Mouse (Mus musculus) limb, embryonic 11.5 days (tissue): Measurements from ENCODE around the gene Pga5. TPM values are rescaled to one million over a fixed set of nuclear protein-coding genes. Genes with fewer than 3 reads are reported as not detected.

ENCODE experiments used
- ATAC-seq: fragments of 200-750 bp; cut with Nextera tagmentation; 2 replicates; pipeline ENCODE4 v1.8.0; 2017; ENCODE audit warnings: low read depth; ENCODE audit not compliant: insufficient number of reproducible peaks, low FRiP score, low TSS enrichment
- DNase-seq: peaks from one replicate; pipeline ENCODE4 v3.0.0-alpha.2; 2015; ENCODE audit warnings: low spot score
- H3K27ac ChIP-seq: fragments of 300-500 bp; sonication (generic); replicated peaks from 2 replicates; pipeline ENCODE4 v1.5.1; 2014; ENCODE audit warnings: low read depth, mild to moderate bottlenecking, low read length
- H3K27me3 ChIP-seq: fragments of 300-500 bp; sonication (generic); 2 replicates; pipeline ENCODE4 v1.6.1; 2014; ENCODE audit warnings: mild to moderate bottlenecking, low read length, mixed read lengths; ENCODE audit not compliant: control insufficient read depth, insufficient read depth
- H3K36me3 ChIP-seq: fragments of 300-500 bp; sonication (generic); 2 replicates; pipeline ENCODE4 v1.6.1; 2014; ENCODE audit warnings: mild to moderate bottlenecking, low read length, moderate library complexity, mixed read lengths; ENCODE audit not compliant: control insufficient read depth, insufficient read depth
- H3K4me1 ChIP-seq: fragments of 300-500 bp; sonication (generic); 2 replicates; pipeline ENCODE4 v1.6.1; 2014; ENCODE audit warnings: low read length, mixed read lengths; ENCODE audit not compliant: control insufficient read depth, insufficient read depth
- H3K4me2 ChIP-seq: fragments of 300-500 bp; sonication (generic); 2 replicates; pipeline ENCODE4 v1.6.1; 2014; ENCODE audit warnings: low read depth, mild to moderate bottlenecking, moderate library complexity; ENCODE audit not compliant: severe bottlenecking
- H3K4me3 ChIP-seq: fragments of 300-500 bp; sonication (generic); 2 replicates; pipeline ENCODE4 v1.5.1; 2014; ENCODE audit warnings: low read depth, low read length
- H3K9ac ChIP-seq: fragments of 300-500 bp; sonication (generic); 2 replicates; pipeline ENCODE4 v1.6.1; 2014; ENCODE audit warnings: mild to moderate bottlenecking, low read length
- H3K9me3 ChIP-seq: fragments of 300-500 bp; sonication (generic); 2 replicates; pipeline ENCODE4 v1.6.1; 2016; ENCODE audit warnings: low read length; ENCODE audit not compliant: control insufficient read depth
- WGBS: fragments of 180-500 bp; shearing (Covaris S2); extraction: QIAGEN DNeasy Blood & Tissue Kit; methylation state at CpG from one replicate; pipeline ENCODE4 v1.1.7; 2014; 5-methylcytosine and 5-hydroxymethylcytosine counted together
- polyA plus RNA-seq: library from polyadenylated mRNA; unstranded; fragments of >200 nt; fragmentation: Nextera tagmentation; extraction: Ambion mirVana; gene quantifications from 2 replicates; pipeline ENCODE4 v1.2.1, GENCODE M21; 2014

Gene Pga5
- polyA plus RNA-seq, 1 experiment from 2014 or later: not detected

DNA sequence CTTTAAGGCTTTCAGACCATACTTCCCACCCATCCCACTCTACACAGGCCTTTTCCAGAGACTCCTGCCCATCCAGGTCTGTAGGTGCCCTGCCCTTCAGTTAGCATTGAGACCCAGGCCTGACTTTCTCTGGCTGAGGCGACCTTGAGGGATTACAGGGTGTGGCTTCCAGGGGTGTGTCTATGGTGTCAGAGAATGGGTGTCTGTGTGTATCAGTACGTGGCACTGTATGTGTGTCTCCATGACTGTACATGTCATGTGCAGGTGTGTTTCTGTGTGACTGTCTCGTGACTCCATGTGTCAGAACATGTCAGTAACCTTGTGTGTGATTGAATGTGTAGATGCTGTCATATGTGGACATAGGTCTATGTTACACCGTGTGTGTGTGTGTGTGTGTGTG is 6.6 kb downstream of the Pga5 start:
- Histone ChIP-seq H3K9ac (no peak overlapping the region), H3K27me3 (no peaks in the 10 kb centered on the region), H3K27ac (no peak overlapping the region), H3K9me3 (no peaks in the 10 kb centered on the region), H3K36me3 (no peaks in the 10 kb centered on the region), H3K4me2 (no peak overlapping the region), H3K4me1 (no peaks in the 10 kb centered on the region), H3K4me3 (no peak overlapping the region)
- DNase-seq (no peak), ATAC-seq (no peak)
- WGBS: 86% methylated on average over 4 of the region's 4 CpGs

- no peaks in the 10 kb centered on the region for H3K36me3 ChIP-seq
- no peak overlapping the region for H3K4me2 ChIP-seq
- H3K9me3 ChIP-seq: no peaks in the 10 kb centered on the region
- ATAC-seq (no peak), DNase-seq (peak; percentile 81)
- H3K4me1 ChIP-seq: no peaks in the 10 kb centered on the region
- no peaks in the 10 kb centered on the region for H3K27me3 ChIP-seq
- no peak overlapping the region for H3K9ac ChIP-seq
- WGBS: 20% methylated on average over 2 of the region's 2 CpGs
- H3K27ac ChIP-seq: no peak overlapping the region
- H3K4me3 ChIP-seq: no peak overlapping the region
Measured at GRCm38 (mm10) chr19:10665499-10665898, 12.4 kb downstream of the Pga5 start.

DNA sequence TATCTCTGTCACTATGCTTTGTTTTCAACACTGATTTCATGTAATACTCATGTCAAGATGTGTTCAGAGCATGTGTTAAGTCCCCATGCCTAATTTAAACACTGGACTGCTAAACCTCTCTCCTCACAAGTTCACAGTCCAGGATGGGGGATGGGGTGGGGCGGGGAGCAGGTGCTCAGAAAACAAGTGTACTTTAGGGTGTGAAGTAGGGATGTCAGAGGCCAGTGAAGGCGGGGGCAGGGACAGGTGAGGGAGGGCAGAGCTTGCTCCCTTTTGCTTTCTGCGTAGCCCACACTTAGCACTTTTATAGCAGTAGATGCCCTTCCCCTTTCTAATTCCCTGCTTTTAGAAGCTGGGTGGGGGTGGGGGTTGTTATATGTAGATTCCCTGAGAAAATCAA is 12.8 kb downstream of the Pga5 start:
- ATAC-seq (no peak), DNase-seq (no peak)
- Histone ChIP-seq H3K27ac (no peak overlapping the region), H3K27me3 (no peaks in the 10 kb centered on the region), H3K9ac (no peak overlapping the region), H3K36me3 (no peaks in the 10 kb centered on the region), H3K9me3 (no peaks in the 10 kb centered on the region), H3K4me2 (no peak overlapping the region), H3K4me3 (no peak overlapping the region), H3K4me1 (no peaks in the 10 kb centered on the region)
- 65% methylated on average over 3 of the region's 3 CpGs for WGBS

DNA sequence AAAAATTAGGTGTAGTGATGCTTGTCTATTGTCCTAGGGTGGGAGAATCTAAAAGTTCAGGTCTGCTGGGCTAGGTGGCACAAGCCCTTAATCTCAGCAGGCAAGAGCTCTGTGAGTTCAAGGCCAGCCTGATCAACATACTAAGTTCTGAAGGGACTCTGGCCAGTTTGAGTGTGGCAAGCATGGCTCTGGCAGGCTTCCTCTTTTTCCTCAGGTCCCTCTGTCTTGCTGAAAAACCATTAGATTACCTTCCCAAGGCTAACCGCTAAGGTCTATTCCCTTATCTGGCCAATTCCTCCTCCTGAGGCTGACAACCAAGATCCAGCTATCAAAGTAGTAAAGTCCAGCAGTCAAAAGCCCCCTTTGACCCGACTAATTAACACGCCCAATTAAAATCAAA is 15.2 kb downstream of the Pga5 start:
- Histone ChIP-seq H3K27ac (no peak overlapping the region), H3K9ac (no peak overlapping the region), H3K4me3 (no peak overlapping the region), H3K36me3 (no peaks in the 10 kb centered on the region), H3K4me2 (no peak overlapping the region), H3K4me1 (no peaks in the 10 kb centered on the region), H3K27me3 (no peaks in the 10 kb centered on the region), H3K9me3 (no peaks in the 10 kb centered on the region)
- DNase-seq (no peak), ATAC-seq (no peak)
- WGBS: 61% methylated on average over 3 of the region's 3 CpGs

DNA sequence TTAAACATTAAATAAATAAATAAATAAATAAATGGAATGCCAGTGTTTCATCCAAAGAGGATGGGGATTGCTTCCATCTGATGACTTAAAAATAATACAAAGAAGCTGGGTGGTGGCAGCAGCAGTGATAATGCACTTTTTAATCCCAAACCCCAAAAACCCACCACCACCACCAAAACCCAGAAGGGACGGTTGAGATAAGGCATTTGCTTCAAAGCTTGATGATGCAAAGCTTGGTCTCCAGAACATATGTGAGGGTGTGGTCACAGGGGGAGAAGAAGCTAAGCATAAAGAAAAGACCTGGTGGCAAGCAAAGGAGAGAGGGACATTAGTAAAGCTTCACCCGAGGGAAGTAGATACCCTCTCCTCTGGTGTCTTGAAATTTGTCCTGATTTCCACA is 16.0 kb downstream of the Pga5 start:
- H3K36me3 ChIP-seq: no peaks in the 10 kb centered on the region
- H3K9ac ChIP-seq: no peak overlapping the region
- DNase-seq (no peak), ATAC-seq (no peak)
- H3K27ac ChIP-seq: no peak overlapping the region
- H3K4me2 ChIP-seq: no peak overlapping the region
- H3K4me3 ChIP-seq: no peak overlapping the region
- no peaks in the 10 kb centered on the region for H3K27me3 ChIP-seq
- H3K9me3 ChIP-seq: no peaks in the 10 kb centered on the region
- WGBS: 89% methylated on average over 2 of the region's 2 CpGs
- no peaks in the 10 kb centered on the region for H3K4me1 ChIP-seq

DNA sequence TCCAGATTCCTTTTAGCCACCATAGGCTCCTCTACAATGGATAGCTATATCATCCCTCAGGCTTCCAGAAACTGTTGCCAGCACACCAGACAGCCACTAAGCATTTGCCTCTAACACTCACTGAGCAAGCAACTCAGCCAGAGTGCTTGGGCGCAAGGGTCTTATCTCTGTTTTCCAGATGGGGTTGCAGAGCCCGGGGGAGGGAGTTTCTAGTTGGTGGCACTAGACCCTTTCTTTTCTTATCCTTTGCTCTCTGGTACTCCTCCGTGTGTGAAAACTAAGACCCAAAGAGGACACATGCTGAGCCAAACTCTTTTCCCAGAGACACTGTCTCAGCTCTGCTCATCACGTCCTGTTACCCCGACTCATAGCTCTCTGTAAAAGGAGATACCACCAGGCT is 16.5 kb downstream of the Pga5 start:
- H3K27me3 ChIP-seq: no peaks in the 10 kb centered on the region
- H3K9me3 ChIP-seq: no peaks in the 10 kb centered on the region
- no peaks in the 10 kb centered on the region for H3K36me3 ChIP-seq
- WGBS: 78% methylated on average over 5 of the region's 5 CpGs
- H3K9ac ChIP-seq: no peak overlapping the region
- no peaks in the 10 kb centered on the region for H3K4me1 ChIP-seq
- H3K27ac ChIP-seq: no peak overlapping the region
- ATAC-seq (no peak), DNase-seq (no peak)
- H3K4me2 ChIP-seq: no peak overlapping the region
- no peak overlapping the region for H3K4me3 ChIP-seq

DNA sequence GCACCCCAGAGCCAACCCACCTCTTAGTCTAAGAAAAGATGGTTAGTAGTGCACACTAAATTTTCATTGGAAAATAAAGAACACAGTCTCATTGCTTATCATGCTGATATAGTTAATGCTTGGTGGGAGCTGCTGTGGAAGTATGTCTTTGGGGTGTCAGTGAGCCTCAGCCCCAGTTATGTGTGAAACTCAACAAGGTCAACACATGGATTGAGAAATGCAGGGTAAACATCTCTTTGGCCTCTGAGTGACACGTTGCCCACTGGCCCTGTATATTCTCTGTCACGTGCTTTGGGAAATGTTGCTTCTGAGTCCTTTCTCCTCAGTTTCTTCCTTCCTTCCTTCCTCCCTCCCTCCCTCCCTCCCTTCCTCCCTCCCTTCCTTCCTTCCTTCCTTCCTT is 19.5 kb downstream of the Pga5 start:
- ATAC-seq: no peak
- Histone ChIP-seq H3K4me1 (no peaks in the 10 kb centered on the region), H3K9me3 (no peaks in the 10 kb centered on the region), H3K27ac (no peak overlapping the region), H3K9ac (no peak overlapping the region), H3K4me2 (no peak overlapping the region), H3K27me3 (no peaks in the 10 kb centered on the region), H3K36me3 (no peaks in the 10 kb centered on the region), H3K4me3 (no peak overlapping the region)
- DNase-seq: no peak
- 72% methylated on average over 2 of the region's 2 CpGs for WGBS

DNA sequence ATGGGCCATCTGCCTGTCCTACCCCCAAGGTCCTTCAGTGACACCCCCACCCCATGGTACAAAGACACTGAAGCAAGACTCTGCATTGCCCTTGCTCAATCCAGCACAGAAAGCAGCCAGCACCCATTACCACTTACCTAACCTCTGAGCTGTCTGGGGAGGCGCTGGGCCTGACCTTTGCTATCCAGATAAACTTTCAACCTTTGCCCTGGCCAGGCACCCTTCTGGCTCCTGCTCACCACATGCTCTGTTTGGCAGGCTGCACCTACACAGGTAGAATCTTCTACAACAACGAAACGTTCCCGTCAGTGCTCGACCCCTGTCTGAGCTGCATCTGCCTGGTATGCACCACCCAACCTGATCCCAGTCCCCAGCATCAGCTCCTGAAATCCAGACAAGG is 20.1 kb downstream of the Pga5 start:
- WGBS: 75% methylated on average over 5 of the region's 5 CpGs
- no peak overlapping the region for H3K27ac ChIP-seq
- H3K9me3 ChIP-seq: no peaks in the 10 kb centered on the region
- ATAC-seq (no peak), DNase-seq (no peak)
- no peaks in the 10 kb centered on the region for H3K36me3 ChIP-seq
- H3K4me1 ChIP-seq: no peaks in the 10 kb centered on the region
- H3K9ac ChIP-seq: no peak overlapping the region
- H3K4me3 ChIP-seq: no peak overlapping the region
- no peak overlapping the region for H3K4me2 ChIP-seq
- H3K27me3 ChIP-seq: no peaks in the 10 kb centered on the region

GRCm38 (mm10) chr19:10656058-10656457 is 21.8 kb downstream of the Pga5 start:
- WGBS: 51% methylated on average over 3 of the region's 3 CpGs
- H3K36me3 ChIP-seq: no peaks in the 10 kb centered on the region
- H3K27me3 ChIP-seq: no peaks in the 10 kb centered on the region
- no peak overlapping the region for H3K9ac ChIP-seq
- no peak for ATAC-seq
- no peak overlapping the region for H3K4me3 ChIP-seq
- no peak for DNase-seq
- H3K4me1 ChIP-seq: no peaks in the 10 kb centered on the region
- H3K9me3 ChIP-seq: no peaks in the 10 kb centered on the region
- H3K4me2 ChIP-seq: no peak overlapping the region
- H3K27ac ChIP-seq: no peak overlapping the region
